Mouse (Mus musculus) urinary bladder, postnatal 10 days (tissue): ENCODE measurements at regions not wholly inside any gene's neighbourhood (a gene's known extent, or its start where the extent isn't known, plus 50 kb on each side); places are given as distances from the start of the nearest gene placed in this dataset.

Experiments
- DNase-seq: peaks from one replicate; pipeline ENCODE4 v3.0.0; 2022; ENCODE audit warnings: low spot score

- DNase-seq: no peak
These were observed 145.0 kb upstream of the Cxadr start for GRCm38 (mm10) chr16:78156138-78156875.

- DNase-seq: no peak
These were observed 147.2 kb upstream of the Cxadr start for GRCm38 (mm10) chr16:78153899-78154605.

GRCm38 (mm10) chr16:78144146-78144545 lies 157.1 kb upstream of the Cxadr start:
- no peak for DNase-seq

- DNase-seq: no peak
These were observed 165.8 kb upstream of the Cxadr start for GRCm38 (mm10) chr16:78135501-78135900.

- DNase-seq: no peak
These were observed 166.8 kb upstream of the Cxadr start for GRCm38 (mm10) chr16:78134531-78134930.

- no peak for DNase-seq
These were observed 179.6 kb upstream of the Cxadr start for GRCm38 (mm10) chr16:78121668-78122067.

- DNase-seq: no peak
These were observed 180.9 kb upstream of the Cxadr start for GRCm38 (mm10) chr16:78120346-78120899.

- no peak for DNase-seq
These were observed 197.0 kb upstream of the Cxadr start for GRCm38 (mm10) chr16:78104246-78104645.

- DNase-seq: no peak
These were observed 199.6 kb upstream of the Cxadr start for GRCm38 (mm10) chr16:78101415-78102326.

- no peak for DNase-seq
These were observed 201.4 kb upstream of the Cxadr start for GRCm38 (mm10) chr16:78099842-78100241.

GRCm38 (mm10) chr16:78099114-78099513 lies 202.2 kb upstream of the Cxadr start:
- DNase-seq: no peak

- no peak for DNase-seq
These were observed 202.7 kb upstream of the Cxadr start for GRCm38 (mm10) chr16:78098555-78098954.

GRCm38 (mm10) chr16:78096571-78096970 lies 204.7 kb upstream of the Cxadr start:
- no peak for DNase-seq

GRCm38 (mm10) chr16:78090155-78090554 lies 211.1 kb upstream of the Cxadr start:
- DNase-seq: no peak

GRCm38 (mm10) chr16:78067532-78068118 lies 233.7 kb upstream of the Cxadr start:
- DNase-seq: no peak

GRCm38 (mm10) chr16:78060516-78060915 lies 240.8 kb upstream of the Cxadr start:
- DNase-seq: no peak

GRCm38 (mm10) chr16:78057549-78057948 lies 243.7 kb upstream of the Cxadr start:
- no peak for DNase-seq

GRCm38 (mm10) chr16:78052133-78052532 lies 249.2 kb upstream of the Cxadr start:
- no peak for DNase-seq

GRCm38 (mm10) chr16:78040149-78040920 lies 261.0 kb upstream of the Cxadr start:
- no peak for DNase-seq

GRCm38 (mm10) chr16:78019605-78020285 lies 281.5 kb upstream of the Cxadr start:
- DNase-seq: no peak
